Mouse (Mus musculus): ENCODE measurements at regions not wholly inside any gene's neighbourhood (a gene's known extent, or its start where the extent isn't known, plus 50 kb on each side); places are given as distances from the start of the nearest gene placed in this dataset.

GRCm38 (mm10) chr13:112188741-112189476 lies 99.3 kb upstream of the Ankrd55 start:
- TF ChIP-seq POLR2A (IDR thresholded peaks at IDR 0.05; ENCODE audit: insufficient read depth, low read length), result no peak
- no peak for TF ChIP-seq CTCF (IDR thresholded peaks at IDR 0.05; ENCODE audit: low read depth, low read length)
- no peak for TF ChIP-seq EP300 (IDR thresholded peaks at IDR 0.05; ENCODE audit: insufficient read depth, low read depth, low read length)

All from ES-Bruce4 (cell line).